Mouse (Mus musculus): ENCODE data around the gene Lmo3. TPM values are rescaled to one million over a fixed set of nuclear protein-coding genes. Genes with fewer than 3 reads are reported as not detected.

Gene Lmo3
- total RNA-seq, 2 experiments from 2014 or later: 142 to 176 TPM

DNA sequence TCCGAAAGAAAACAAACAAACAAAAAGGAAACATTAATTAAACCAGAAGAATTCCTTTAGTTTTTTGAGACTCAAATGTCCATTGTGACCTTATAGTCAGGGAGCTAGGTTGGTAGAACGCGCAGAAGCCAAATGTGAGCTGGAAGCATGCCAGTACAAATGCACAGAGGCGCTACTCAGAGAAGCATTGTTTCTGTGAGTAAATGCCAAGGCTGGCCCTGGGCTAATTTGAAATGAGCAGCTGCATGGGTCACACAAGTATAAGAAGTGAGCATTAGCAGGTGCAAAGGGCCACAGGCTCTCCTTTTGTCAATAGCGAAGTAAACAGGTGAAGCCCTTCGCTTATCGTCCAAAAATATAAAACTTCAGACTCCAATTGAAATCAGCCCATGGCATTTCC is 247.8 kb downstream of the Lmo3 start:
- no peak for DNase-seq (ENCODE audit: low spot score in 2 of 2)
- intact Hi-C loops (cut with DNase I): no loop called here

DNA sequence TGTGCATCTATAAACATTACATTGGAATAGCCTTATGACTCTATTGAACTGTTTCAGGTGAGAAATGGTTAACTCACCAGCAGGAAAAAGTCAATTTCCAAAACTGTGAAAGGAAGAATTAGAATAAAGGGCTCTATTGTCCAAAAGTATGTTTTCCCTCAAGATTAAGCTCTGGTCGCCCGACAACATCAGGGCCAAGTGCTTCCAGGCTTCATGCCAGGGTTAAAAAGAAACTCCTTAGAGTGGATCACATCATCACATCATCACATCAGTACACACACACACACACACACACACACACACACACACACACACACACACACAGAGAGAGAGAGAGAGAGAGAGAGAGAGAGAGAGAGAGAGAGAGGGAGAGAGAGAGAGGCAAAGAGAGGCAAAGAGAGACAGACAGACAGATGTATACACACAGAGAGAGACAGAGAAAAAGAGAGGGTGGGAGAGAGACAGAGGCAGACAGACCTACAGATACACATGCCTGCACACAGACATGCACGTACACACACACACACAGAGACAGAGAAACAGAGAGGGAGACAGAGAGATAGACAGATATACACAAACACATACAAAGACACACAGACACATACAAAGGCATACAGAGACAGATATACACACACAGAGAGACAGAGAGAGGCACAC is 255.9 kb downstream of the Lmo3 start:
- no peak for DNase-seq (ENCODE audit: low spot score in 2 of 2)
- intact Hi-C loops (cut with DNase I): no loop called here

DNA sequence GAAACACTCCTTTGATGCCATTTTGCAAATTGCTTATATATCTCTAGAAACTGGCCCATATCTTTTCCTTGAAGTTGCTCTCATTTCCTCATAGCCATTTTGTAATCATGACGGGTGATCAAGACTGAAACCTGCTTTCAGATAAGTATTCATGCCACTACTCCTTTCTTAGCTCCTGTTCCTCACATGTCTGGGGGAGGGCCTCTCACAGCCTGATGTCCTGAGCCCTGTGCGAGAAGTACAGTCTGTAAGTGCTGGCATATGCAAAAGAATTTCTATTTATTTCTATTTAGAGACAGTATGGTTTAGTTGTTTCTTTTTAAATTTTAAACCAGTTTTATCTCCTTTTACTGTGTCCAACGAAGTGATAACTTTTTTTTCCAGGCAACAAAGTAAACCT is 256.6 kb downstream of the Lmo3 start:
- intact Hi-C loops (cut with DNase I): no loop called here
- DNase-seq (ENCODE audit: low spot score in 2 of 2): no peak

DNA sequence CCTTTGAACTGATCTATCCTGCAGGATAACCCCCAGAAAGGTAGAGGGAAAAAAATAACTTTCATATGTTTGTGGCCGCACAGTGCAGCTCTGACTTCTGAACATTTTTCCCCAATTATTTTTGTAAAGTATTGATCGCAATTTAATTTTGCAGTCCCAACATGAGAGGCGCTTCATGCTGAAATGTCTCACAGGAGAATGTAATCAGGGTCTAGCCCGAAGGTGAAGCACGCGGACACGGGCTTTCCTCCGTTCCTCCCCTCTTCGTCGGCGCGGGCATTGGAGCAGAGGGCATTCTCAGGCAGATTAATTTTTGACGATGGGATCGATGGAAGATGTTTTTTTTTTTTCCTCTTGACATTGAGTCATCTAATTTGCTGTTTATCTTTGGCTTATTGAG is 258.4 kb downstream of the Lmo3 start:
- intact Hi-C loops (cut with DNase I): no loop called here
- DNase-seq (ENCODE audit: low spot score in 2 of 2): no peak

DNA sequence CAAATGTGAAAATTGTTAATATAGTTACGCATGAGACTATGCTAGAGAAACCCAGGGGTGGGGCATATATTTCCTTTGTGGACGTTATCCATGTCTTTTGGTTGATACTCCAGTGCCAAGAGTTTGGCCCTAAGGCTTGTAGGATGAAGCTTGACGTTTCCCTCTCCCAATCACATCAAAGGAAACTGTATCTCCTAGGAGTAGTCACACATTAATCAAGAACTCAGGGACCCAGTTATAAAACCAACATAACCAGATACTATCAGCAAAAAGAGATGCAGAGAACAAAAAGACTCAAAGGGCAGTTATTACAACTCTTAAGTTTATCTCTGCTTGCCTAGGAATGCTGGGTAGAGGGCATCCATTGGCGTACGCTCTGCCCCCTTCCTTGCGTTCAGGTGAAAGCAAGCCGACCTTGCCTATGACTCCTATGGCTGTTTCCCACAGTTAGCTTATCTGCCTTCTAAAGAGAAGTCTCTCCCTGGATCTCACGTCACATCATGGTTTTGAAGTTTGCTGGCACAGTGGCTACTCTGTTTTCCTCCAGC is 261.5 kb downstream of the Lmo3 start:
- DNase-seq (ENCODE audit: low spot score in 2 of 2): no peak
- intact Hi-C loops (cut with DNase I): no loop called here

Other genes starting within 250 kb of the Lmo3 start
- under 1 TPM; 0.42 to 0.54 TPM for gene Igbp1b, start 76.6 kb upstream of the Lmo3 start, total RNA-seq (2021)

Measured in left cerebral cortex, postnatal 36 days (tissue).